Mouse (Mus musculus): ENCODE measurements at regions not wholly inside any gene's neighbourhood (a gene's known extent, or its start where the extent isn't known, plus 50 kb on each side); places are given as distances from the start of the nearest gene placed in this dataset.
"Not testable (repeated sequence)": the region's sequence is repeated elsewhere in the genome, so short reads cannot be mapped to it uniquely, and the experiment has no call there.

DNA sequence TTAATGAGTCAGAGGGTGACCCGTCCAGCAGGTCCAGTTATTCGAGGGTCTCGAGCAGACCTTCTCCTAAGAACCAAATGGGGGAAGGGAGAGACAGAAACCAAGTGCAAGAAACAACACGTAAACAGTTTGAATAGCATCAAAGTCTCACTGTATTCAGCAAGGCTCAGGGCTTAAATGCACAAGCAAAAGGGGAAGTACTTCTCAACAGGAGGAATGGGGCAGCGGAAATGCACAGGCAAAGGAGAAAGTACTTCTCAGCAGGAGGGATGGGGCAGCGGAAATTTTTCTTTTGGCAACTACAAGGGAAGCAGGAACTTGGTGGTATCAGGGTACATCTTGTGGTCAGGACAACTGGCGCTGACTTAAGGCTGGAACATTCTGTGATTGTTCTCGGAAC lies 330.6 kb downstream of the 9430069I07Rik start:
- not testable (repeated sequence) for H3K9ac ChIP-seq (replicated peaks; ENCODE audit: low read length); H3K4me2 ChIP-seq (ENCODE audit: low read depth, low read length); H3K27me3 ChIP-seq (ENCODE audit: insufficient read depth, low read length); H3K27ac ChIP-seq; H3K9me3 ChIP-seq (ENCODE audit: low read length); DNase-seq (ENCODE audit: low spot score); ATAC-seq; H3K4me1 ChIP-seq (ENCODE audit: insufficient read depth, low read length); H3K36me3 ChIP-seq (ENCODE audit: insufficient read depth, low read length); H3K4me3 ChIP-seq (ENCODE audit: low read length)
- 79% methylated on average over 8 of the region's 8 CpGs for WGBS

DNA sequence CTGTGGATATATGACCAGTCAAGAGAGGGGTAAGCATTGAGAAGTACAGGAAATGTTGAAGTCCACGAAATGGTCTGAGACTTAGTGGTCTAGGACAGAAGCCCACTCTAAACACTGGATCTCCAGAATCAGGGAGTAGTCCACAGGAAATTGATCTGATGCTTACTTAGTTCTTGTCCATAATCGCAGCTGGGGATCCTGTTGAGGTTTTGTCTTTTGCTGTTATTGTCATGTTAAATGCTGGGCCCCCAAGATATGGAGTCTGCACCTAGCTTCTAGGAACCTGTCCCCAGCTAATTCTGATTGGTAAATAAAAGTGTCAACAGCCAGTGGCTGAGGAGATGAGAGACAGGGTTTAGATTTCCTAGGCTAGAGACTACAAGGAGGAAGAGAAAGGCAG lies 332.3 kb downstream of the 9430069I07Rik start:
- H3K9ac ChIP-seq (replicated peaks; ENCODE audit: low read length), result no peak overlapping the region
- TF ChIP-seq CTCF (IDR thresholded peaks at IDR 0.05; ENCODE audit: low read depth), result no peak
- no peak overlapping the region for H3K27ac ChIP-seq
- H3K9me3 ChIP-seq (ENCODE audit: low read length), result no peaks in the 10 kb centered on the region
- H3K4me3 ChIP-seq (ENCODE audit: low read length), result no peak overlapping the region
- H3K4me1 ChIP-seq (ENCODE audit: insufficient read depth, low read length), result no peaks in the 10 kb centered on the region
- WGBS, result 87% methylated on average over 2 of the region's 2 CpGs
- H3K36me3 ChIP-seq (ENCODE audit: insufficient read depth, low read length), result no peaks in the 10 kb centered on the region
- no peaks in the 10 kb centered on the region for H3K27me3 ChIP-seq (ENCODE audit: insufficient read depth, low read length)
- no peak for DNase-seq (ENCODE audit: low spot score)
- no peak for ATAC-seq
- H3K4me2 ChIP-seq (ENCODE audit: low read depth, low read length), result no peak overlapping the region

DNA sequence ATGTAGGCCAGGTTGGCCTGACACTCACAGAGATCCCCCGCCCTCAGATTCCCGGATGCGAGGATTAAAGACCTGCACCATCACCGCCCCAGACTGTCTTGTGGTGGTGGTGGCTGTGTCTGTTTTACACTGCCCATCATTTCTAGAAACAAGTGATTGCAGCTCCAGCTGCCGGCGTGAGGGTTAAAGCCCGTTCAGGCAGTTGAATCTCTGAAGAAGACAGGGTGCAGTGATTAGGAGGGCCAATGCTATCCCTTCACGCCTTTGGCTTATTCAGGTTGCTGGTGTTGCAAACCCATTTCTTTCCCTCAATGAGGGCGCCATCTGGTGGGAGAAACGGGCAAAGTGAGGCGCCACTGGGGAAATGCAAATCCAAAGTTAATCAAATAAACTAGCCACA lies 335.8 kb downstream of the 9430069I07Rik start:
- Histone ChIP-seq H3K4me3 (ENCODE audit: low read length) (no peak overlapping the region), H3K9ac (replicated peaks; ENCODE audit: low read length) (no peak overlapping the region), H3K4me1 (ENCODE audit: insufficient read depth, low read length) (no peaks in the 10 kb centered on the region), H3K27me3 (ENCODE audit: insufficient read depth, low read length) (no peaks in the 10 kb centered on the region), H3K9me3 (ENCODE audit: low read length) (no peaks in the 10 kb centered on the region), H3K36me3 (ENCODE audit: insufficient read depth, low read length) (no peaks in the 10 kb centered on the region), H3K27ac (no peak overlapping the region), H3K4me2 (ENCODE audit: low read depth, low read length) (no peak overlapping the region)
- ATAC-seq (peak; percentile 64), DNase-seq (ENCODE audit: low spot score) (peak; percentile 80)
- WGBS, result 29% methylated on average over 11 of the region's 11 CpGs
- TF ChIP-seq CTCF (IDR thresholded peaks at IDR 0.05; ENCODE audit: low read depth), result peak; percentile 90

DNA sequence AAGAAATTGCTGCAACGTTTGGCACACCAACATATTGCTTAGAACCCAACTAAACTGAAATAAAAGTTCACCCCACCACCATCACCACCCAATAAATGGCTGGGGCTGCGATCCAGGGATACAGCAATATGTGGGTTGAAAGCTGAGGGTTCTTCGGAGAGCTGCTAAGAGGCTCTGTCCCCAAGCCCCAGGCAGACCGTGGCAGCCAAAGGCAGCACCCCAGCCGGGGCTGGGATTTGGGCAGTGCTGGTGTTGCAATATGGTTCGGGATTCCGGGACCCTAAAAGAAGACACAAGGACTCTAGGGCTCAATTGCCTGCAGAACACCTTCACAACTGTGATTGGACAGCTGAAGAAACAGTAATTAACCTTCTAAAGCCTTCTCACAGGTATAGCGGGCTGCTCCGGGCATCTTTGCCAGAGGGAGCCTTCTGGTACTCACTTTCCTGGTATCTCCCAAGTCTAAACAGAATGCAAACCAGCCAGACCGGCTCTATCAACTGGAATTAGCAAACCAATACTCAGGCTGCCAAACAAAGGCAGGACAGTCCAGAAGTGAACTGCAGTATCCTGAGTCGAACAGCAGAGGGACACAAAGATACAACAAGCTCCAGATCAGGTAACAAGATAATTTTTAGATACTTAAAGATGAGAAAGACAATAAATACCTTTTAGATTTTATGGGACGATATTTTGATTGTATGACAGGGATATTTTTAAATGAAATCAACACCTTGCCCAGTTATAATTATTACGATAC lies 341.1 kb downstream of the 9430069I07Rik start:
- 46% methylated on average over 13 of the region's 13 CpGs for WGBS
- Histone ChIP-seq H3K9me3 (ENCODE audit: low read length) (no peaks in the 10 kb centered on the region), H3K4me2 (ENCODE audit: low read depth, low read length) (no peak overlapping the region), H3K27me3 (ENCODE audit: insufficient read depth, low read length) (no peaks in the 10 kb centered on the region), H3K4me3 (ENCODE audit: low read length) (no peak overlapping the region), H3K36me3 (ENCODE audit: insufficient read depth, low read length) (no peaks in the 10 kb centered on the region), H3K27ac (no peak overlapping the region), H3K9ac (replicated peaks; ENCODE audit: low read length) (no peak overlapping the region), H3K4me1 (ENCODE audit: insufficient read depth, low read length) (no peaks in the 10 kb centered on the region)
- ATAC-seq (0 out of 2 replicates have a peak, but pooled peaks have one; percentile 58), DNase-seq (ENCODE audit: low spot score) (peak; percentile 70)
- peak; percentile 77 for TF ChIP-seq CTCF (IDR thresholded peaks at IDR 0.05; ENCODE audit: low read depth)

DNA sequence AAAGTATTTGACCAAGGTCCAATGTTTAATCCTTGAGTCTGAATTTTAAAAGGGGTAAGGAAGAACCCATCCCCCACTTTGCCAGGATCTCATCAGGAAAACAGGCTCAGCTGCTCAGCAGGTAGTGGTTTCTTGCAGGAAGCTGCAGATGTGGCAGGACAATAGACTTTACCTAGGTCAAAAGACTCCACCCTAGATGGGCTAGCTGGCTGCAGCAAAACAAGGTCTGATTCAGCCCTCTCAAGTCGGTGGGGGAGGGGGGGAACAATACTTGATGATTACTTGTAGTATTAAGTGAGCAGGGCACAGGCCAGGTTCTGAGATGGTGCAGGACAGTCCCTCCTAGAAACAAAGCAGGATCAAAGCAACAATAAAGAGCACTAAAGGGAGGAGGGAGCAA lies 349.1 kb downstream of the 9430069I07Rik start:
- Histone ChIP-seq H3K4me2 (ENCODE audit: low read depth, low read length) (no peak overlapping the region), H3K9ac (replicated peaks; ENCODE audit: low read length) (no peak overlapping the region), H3K4me1 (ENCODE audit: insufficient read depth, low read length) (no peaks in the 10 kb centered on the region), H3K27ac (no peak overlapping the region), H3K27me3 (ENCODE audit: insufficient read depth, low read length) (no peaks in the 10 kb centered on the region), H3K36me3 (ENCODE audit: insufficient read depth, low read length) (no peaks in the 10 kb centered on the region), H3K9me3 (ENCODE audit: low read length) (no peaks in the 10 kb centered on the region), H3K4me3 (ENCODE audit: low read length) (no peak overlapping the region)
- no peak for TF ChIP-seq CTCF (IDR thresholded peaks at IDR 0.05; ENCODE audit: low read depth)
- no peak for ATAC-seq
- 55% methylated on average over 1 of the region's 1 CpGs for WGBS
- no peak for DNase-seq (ENCODE audit: low spot score)

DNA sequence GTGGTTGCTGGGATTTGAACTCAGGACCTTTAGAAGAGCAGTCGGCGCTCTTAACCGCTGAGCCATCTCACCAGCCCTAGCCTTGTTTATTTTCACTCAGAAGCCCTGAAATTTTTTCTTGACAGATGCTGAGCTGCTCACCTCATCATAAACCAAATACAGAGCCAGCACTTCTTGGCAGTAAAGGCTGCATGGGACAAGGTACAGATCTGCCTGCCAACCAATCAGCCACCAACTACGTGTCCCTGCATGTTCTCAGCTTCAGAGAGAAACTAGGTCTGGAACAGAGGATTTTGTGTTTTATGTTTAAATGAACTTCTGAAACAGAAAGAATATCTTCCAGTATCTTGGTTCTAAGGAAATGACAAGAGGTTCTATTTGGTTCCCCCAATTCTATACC lies 365.3 kb downstream of the 9430069I07Rik start:
- no peak overlapping the region for H3K4me2 ChIP-seq (ENCODE audit: low read depth, low read length)
- H3K9ac ChIP-seq (replicated peaks; ENCODE audit: low read length), result no peak overlapping the region
- WGBS, result 89% methylated on average over 4 of the region's 4 CpGs
- H3K27ac ChIP-seq, result no peak overlapping the region
- ATAC-seq (no peak), DNase-seq (ENCODE audit: low spot score) (no peak)
- no peaks in the 10 kb centered on the region for H3K4me1 ChIP-seq (ENCODE audit: insufficient read depth, low read length)
- H3K36me3 ChIP-seq (ENCODE audit: insufficient read depth, low read length), result no peaks in the 10 kb centered on the region
- TF ChIP-seq CTCF (IDR thresholded peaks at IDR 0.05; ENCODE audit: low read depth), result no peak
- H3K27me3 ChIP-seq (ENCODE audit: insufficient read depth, low read length), result no peaks in the 10 kb centered on the region
- no peaks in the 10 kb centered on the region for H3K9me3 ChIP-seq (ENCODE audit: low read length)
- H3K4me3 ChIP-seq (ENCODE audit: low read length), result no peak overlapping the region

DNA sequence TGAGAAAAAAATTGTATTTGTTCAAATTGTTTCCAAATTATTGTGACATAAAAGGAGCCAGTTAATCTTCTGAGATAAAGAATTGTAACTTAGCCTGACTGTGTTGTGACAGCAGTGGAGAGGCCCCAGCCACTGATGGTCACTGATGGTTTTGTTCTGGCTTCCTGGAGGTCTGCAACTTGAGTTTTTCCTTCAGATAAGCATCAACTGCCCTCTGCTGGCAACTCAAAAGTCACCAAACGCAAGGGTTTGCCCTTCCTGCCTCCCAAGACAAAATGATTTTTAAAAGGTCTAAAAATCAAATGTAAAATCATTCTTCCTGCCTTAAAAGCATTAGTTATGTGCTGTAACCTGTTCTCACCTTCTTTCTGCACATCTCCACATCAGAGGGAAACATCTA lies 382.6 kb downstream of the 9430069I07Rik start:
- Histone ChIP-seq H3K36me3 (ENCODE audit: insufficient read depth, low read length) (no peaks in the 10 kb centered on the region), H3K4me3 (ENCODE audit: low read length) (no peak overlapping the region), H3K27ac (no peak overlapping the region), H3K9me3 (ENCODE audit: low read length) (no peaks in the 10 kb centered on the region), H3K4me1 (ENCODE audit: insufficient read depth, low read length) (no peaks in the 10 kb centered on the region), H3K27me3 (ENCODE audit: insufficient read depth, low read length) (no peaks in the 10 kb centered on the region), H3K9ac (replicated peaks; ENCODE audit: low read length) (no peak overlapping the region), H3K4me2 (ENCODE audit: low read depth, low read length) (no peak overlapping the region)
- peak; percentile 56 for TF ChIP-seq CTCF (IDR thresholded peaks at IDR 0.05; ENCODE audit: low read depth)
- ATAC-seq (no peak), DNase-seq (ENCODE audit: low spot score) (peak; percentile 61)
- WGBS, result 42% methylated on average over 1 of the region's 1 CpGs

All from hindbrain, postnatal 0 days (tissue).